Mouse (Mus musculus) lung, embryonic 15.5 days (tissue): Measurements from ENCODE around the gene Acsm2. TPM values are rescaled to one million over a fixed set of nuclear protein-coding genes. Genes with fewer than 3 reads are reported as not detected.

ENCODE experiments used
- ATAC-seq: fragments of 200-750 bp; cut with Nextera tagmentation; 2 replicates; pipeline ENCODE4 v1.8.0; 2017; ENCODE audit warnings: moderate number of reproducible peaks, borderline replicate concordance; ENCODE audit not compliant: low FRiP score, low TSS enrichment; ENCODE audit errors: extremely low read depth
- H3K27ac ChIP-seq: fragments of 300-500 bp; sonication (generic); 2 replicates; pipeline ENCODE4 v1.5.1; 2015; ENCODE audit warnings: moderate library complexity, mild to moderate bottlenecking, inconsistent platforms
- H3K27me3 ChIP-seq: fragments of 300-500 bp; sonication (generic); 2 replicates; pipeline ENCODE4 v1.6.1; 2015; ENCODE audit warnings: inconsistent platforms
- H3K36me3 ChIP-seq: fragments of 300-500 bp; sonication (generic); 2 replicates; pipeline ENCODE4 v1.6.1; 2015; ENCODE audit warnings: inconsistent platforms
- H3K4me1 ChIP-seq: fragments of 300-500 bp; sonication (generic); 2 replicates; pipeline ENCODE4 v1.6.1; 2015; ENCODE audit warnings: inconsistent platforms
- H3K4me2 ChIP-seq: fragments of 300-500 bp; sonication (generic); 2 replicates; pipeline ENCODE4 v1.6.1; 2015; ENCODE audit warnings: inconsistent platforms, mild to moderate bottlenecking, moderate library complexity
- H3K4me3 ChIP-seq: fragments of 300-500 bp; sonication (generic); 2 replicates; pipeline ENCODE4 v1.5.1; 2015; ENCODE audit warnings: mild to moderate bottlenecking, inconsistent platforms
- H3K9ac ChIP-seq: fragments of 300-500 bp; sonication (generic); 2 replicates; pipeline ENCODE4 v1.6.1; 2015; ENCODE audit warnings: inconsistent platforms
- H3K9me3 ChIP-seq: fragments of 300-500 bp; sonication (generic); 2 replicates; pipeline ENCODE4 v1.6.1; 2016; ENCODE audit warnings: inconsistent platforms
- WGBS: fragments of 180-500 bp; shearing (Covaris S2); methylation state at CpG from one replicate; pipeline ENCODE4 v1.1.7; 2015; 5-methylcytosine and 5-hydroxymethylcytosine counted together
- polyA plus RNA-seq: library from polyadenylated mRNA; unstranded; fragments of >200 nt; fragmentation: Nextera tagmentation; extraction: Ambion mirVana; gene quantifications from 2 replicates; pipeline ENCODE4 v1.2.1, GENCODE M21; 2015

Acsm2 gene
- polyA plus RNA-seq, 1 experiment from 2014 or later: 0.20 TPM

DNA sequence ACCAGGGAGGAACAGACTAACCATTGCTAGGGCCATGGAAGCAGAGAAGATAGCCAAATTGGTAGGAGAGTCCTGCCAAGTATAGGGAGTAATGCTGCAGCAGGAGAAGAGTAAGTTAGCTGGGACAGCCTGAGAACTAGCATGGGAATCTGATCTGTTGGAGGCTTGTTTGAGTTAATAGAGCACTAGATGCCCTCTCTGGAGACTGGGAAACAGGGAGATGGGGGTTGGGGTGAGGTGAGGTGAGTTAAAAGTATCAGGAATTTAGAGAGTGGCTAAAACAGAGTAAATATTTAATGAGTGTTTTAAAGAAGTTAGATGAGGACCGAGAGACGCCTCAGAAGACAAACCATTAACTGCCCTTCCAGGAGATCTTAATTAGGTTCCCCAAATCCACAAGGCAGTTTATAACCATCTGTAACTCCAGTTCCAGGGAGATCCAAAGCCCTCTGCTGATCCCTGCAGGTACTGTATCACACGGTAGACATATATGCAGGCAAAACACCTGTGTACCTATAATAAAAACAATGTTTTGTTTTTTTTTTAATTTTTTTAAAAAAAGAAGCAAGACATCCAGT, 40.5 kb downstream of the Acsm2 start:
- no peak for ATAC-seq
- Histone ChIP-seq H3K27ac (no peak overlapping the region), H3K4me2 (no peak overlapping the region), H3K9me3 (no peaks in the 10 kb centered on the region), H3K36me3 (no peaks in the 10 kb centered on the region), H3K4me3 (no peak overlapping the region), H3K27me3 (no peaks in the 10 kb centered on the region), H3K4me1 (no peaks in the 10 kb centered on the region), H3K9ac (no peak overlapping the region)
- 53% methylated on average over 3 of the region's 3 CpGs for WGBS

DNA sequence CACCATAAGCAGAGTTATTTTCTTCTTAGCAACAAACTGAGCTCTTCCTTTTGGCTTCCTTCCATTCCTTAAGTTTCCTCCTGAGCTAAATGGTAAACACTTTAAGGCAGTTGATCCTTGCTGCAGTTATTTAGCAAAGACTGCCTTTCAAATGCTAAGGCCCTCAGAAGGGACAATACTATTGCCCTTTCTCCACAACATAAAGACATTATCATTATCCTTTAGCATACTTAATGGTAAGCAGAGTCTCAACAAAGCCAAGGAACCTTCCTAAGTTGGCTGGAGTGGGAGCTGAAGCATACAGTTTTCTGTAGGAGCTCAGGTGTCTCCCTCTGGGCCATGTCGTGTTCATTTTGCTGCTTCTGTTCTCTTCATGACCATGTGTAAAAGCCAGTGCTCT, 41.2 kb downstream of the Acsm2 start:
- no peaks in the 10 kb centered on the region for H3K27me3 ChIP-seq
- WGBS: 20% methylated on average over 1 of the region's 1 CpGs
- H3K9me3 ChIP-seq: no peaks in the 10 kb centered on the region
- no peak overlapping the region for H3K4me2 ChIP-seq
- no peaks in the 10 kb centered on the region for H3K36me3 ChIP-seq
- ATAC-seq: no peak
- no peaks in the 10 kb centered on the region for H3K4me1 ChIP-seq
- no peak overlapping the region for H3K4me3 ChIP-seq
- H3K27ac ChIP-seq: no peak overlapping the region
- H3K9ac ChIP-seq: no peak overlapping the region

DNA sequence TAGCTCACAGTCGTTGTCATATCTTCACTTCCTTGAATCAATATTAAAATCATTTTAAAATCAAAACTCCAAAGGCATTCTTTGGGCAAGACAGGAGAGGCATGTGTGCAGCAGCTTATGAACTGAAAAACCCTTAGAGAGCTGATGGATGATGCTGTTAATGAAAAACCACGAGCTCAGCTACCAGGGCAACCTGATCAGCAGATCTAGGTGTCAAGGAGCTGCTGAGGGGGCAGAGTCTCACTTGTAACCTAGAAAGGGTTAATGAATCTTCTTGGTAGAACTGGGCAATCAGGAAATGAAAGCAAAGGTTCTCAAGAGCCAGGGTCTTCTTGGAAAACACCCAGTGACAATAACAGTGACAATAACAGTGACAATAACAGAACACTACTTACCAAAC, 42.4 kb downstream of the Acsm2 start:
- H3K27ac ChIP-seq: no peak overlapping the region
- 41% methylated on average over 2 of the region's 2 CpGs for WGBS
- H3K36me3 ChIP-seq: no peaks in the 10 kb centered on the region
- H3K4me3 ChIP-seq: no peak overlapping the region
- H3K9me3 ChIP-seq: no peaks in the 10 kb centered on the region
- H3K4me1 ChIP-seq: no peaks in the 10 kb centered on the region
- H3K27me3 ChIP-seq: no peaks in the 10 kb centered on the region
- ATAC-seq: no peak
- no peak overlapping the region for H3K4me2 ChIP-seq
- H3K9ac ChIP-seq: no peak overlapping the region

DNA sequence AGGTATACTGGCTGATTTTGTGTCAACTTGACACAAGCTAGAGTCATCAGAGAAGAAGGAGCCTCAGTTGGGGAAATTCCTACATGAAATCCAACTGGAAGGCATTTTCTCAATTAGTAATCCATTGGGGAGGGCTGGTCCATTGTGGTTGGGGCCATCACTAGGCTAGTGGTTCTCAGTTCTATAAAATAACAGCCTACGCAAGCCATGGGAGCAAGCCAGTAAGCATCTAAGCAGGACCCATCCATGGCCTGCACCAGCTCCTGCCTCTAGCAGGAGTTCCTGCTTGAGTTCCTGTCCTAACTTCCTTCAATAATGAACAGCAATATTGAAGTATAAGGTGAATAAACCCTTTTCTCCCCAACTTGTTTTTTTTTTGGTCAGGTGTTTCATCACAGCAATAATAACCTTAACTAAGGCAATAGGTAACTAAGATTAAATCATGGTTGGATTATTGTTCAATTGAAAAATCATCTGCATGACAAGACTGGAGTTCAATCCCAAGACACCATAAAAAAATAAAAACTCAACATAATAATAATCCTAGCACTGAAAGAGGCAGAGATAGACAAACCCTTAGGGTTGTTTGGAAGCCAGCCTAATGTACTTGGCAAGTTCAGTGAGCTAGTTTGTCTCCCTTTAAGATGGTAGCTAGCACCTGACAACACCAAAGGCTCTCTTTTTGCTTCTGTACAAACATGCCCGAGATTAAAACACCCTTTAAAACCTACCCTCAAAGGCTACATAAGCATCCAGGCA, 47.2 kb downstream of the Acsm2 start:
- Histone ChIP-seq H3K9ac (no peak overlapping the region), H3K4me1 (no peaks in the 10 kb centered on the region), H3K36me3 (no peaks in the 10 kb centered on the region), H3K27me3 (no peaks in the 10 kb centered on the region), H3K4me3 (no peak overlapping the region), H3K9me3 (no peaks in the 10 kb centered on the region), H3K4me2 (no peak overlapping the region), H3K27ac (no peak overlapping the region)
- 77% methylated on average over 2 of the region's 2 CpGs for WGBS
- ATAC-seq: no peak

DNA sequence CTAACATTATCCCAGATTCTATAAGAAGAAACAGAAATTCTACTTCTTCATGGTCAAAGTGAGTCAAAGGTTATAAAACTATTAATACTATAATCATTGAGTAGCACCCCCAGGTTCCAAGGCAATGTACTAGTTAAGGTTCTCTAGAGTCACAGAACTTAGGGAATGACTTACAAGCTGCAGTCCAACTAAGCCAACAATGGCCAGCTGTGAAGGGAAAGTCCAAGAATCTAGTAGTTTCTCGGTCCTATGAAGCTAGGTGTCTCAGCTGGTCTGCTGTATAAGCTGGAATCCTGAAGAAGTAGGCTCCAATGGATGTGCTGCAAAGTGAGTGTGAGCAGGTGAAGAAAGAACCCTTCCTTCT, 47.8 kb downstream of the Acsm2 start:
- Histone ChIP-seq H3K27me3 (no peaks in the 10 kb centered on the region), H3K9me3 (no peaks in the 10 kb centered on the region)
- 61% methylated on average over 1 of the region's 1 CpGs for WGBS

DNA sequence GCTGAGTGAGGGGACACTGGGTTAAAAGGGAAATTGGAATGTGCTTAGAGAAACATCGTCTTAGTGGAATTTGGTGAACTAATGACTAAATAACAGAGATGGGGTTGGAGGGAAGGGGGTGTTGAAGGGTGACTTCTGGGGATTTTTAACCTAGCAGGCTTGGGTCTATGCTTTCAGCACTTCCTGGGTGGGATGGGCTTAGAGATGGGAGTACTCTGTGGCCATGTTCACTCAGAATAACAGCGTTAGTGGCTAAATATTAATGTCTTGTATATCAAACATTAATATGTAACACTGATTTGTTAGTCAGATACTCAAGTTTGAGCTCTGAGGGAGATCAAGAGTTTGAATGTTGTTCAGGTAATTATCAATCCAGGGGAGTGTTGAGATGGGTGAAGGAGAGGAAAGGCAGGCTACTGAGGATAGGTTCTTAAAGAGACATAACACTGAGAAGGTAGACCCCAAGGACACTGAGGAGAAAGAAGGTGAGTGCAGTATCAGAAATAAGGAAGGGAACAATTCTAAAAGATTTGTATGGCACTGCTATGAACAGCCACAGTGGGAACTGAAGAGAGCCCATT, 50.9 kb downstream of the Acsm2 start:
- 0 out of 2 replicates have a peak overlapping the region, but pooled peaks have one; percentile 24 for H3K27ac ChIP-seq
- H3K4me3 ChIP-seq: no peak overlapping the region
- H3K4me1 ChIP-seq: 0 out of 2 replicates have a peak, but pooled peaks cover 7% of the 10 kb centered on the region
- ATAC-seq: no peak
- no peaks in the 10 kb centered on the region for H3K36me3 ChIP-seq
- no peak overlapping the region for H3K9ac ChIP-seq
- H3K4me2 ChIP-seq: no peak overlapping the region
- 59% methylated on average over 2 of the region's 2 CpGs for WGBS
- no peaks in the 10 kb centered on the region for H3K27me3 ChIP-seq
- H3K9me3 ChIP-seq: no peaks in the 10 kb centered on the region

More for the DNA sequence above, 47.8 kb downstream of the Acsm2 start:
- no peaks in the 10 kb centered on the region for H3K4me1 ChIP-seq
- H3K27ac ChIP-seq: no peak overlapping the region
- no peak overlapping the region for H3K4me3 ChIP-seq
- no peaks in the 10 kb centered on the region for H3K36me3 ChIP-seq
- H3K9ac ChIP-seq: no peak overlapping the region
- H3K4me2 ChIP-seq: no peak overlapping the region
- no peak for ATAC-seq

DNA sequence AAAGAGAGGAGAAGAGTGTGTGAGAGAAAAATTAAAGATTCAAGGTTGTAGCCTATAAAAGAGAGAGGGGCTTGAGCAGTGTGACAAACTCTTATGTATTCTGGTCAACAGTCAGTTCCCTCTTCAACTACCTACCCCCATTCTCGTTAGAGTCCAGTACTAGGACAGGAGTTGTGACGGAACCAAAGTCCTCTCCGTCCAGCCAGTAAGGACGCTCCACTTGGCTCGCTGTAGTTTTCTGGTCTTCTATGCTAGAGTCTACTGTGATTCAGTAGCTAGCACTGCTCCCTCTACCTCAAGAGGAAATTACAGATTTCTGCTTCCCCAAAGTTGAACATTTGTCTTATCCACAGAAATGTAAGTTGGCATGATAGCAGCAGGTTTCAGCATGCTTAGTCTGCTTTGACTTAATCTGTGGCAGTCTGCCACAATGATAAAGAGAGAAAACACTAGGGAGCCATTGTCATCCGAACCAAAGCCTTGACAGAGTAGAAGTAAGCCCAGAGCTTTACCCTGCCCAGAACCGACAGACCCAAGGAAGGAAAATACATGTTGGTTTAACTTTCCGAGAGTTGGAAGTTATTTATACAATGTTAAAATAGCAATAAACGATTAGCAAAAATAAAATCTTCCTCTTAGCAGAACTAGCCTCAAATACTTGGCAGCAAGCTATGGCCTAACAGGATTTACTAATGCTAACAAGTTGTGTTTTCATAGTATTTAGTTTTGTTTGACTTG, 52.0 kb downstream of the Acsm2 start:
- Histone ChIP-seq H3K36me3 (no peaks in the 10 kb centered on the region), H3K4me1 (0 out of 2 replicates have a peak, but pooled peaks cover 7% of the 10 kb centered on the region), H3K9ac (no peak overlapping the region), H3K27me3 (no peaks in the 10 kb centered on the region), H3K4me3 (no peak overlapping the region), H3K4me2 (no peak overlapping the region), H3K27ac (peak overlapping the region; percentile 89), H3K9me3 (no peaks in the 10 kb centered on the region)
- 56% methylated on average over 9 of the region's 9 CpGs for WGBS
- no peak for ATAC-seq

DNA sequence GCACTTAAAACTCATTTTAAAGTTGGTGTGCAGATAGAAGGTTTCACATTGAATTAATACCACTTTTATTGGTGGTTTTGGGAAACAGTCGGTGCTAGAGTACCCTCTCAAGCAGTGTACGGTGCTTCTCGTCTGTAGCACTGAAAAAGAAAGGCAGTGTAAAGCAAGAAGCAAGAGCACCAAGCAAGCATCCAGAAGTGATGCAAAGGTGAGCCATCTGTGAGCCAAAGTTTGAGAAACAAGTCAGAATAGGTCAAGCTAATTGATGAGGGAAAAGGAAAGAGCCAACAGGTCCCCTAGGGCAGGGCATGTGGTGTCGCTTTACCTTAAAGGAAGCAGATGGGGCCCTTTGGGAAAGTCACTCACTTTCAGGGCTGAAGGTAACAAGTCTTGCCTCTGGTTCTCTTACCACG, 52.5 kb downstream of the Acsm2 start, which contains the start of gene Acsm1:
Gene Acsm1 (plus strand): TSS at position 363 of the 413 bp plus-strand sequence.
- peak within 1 kb of the TSS; percentile 89 for H3K27ac ChIP-seq

DNA sequence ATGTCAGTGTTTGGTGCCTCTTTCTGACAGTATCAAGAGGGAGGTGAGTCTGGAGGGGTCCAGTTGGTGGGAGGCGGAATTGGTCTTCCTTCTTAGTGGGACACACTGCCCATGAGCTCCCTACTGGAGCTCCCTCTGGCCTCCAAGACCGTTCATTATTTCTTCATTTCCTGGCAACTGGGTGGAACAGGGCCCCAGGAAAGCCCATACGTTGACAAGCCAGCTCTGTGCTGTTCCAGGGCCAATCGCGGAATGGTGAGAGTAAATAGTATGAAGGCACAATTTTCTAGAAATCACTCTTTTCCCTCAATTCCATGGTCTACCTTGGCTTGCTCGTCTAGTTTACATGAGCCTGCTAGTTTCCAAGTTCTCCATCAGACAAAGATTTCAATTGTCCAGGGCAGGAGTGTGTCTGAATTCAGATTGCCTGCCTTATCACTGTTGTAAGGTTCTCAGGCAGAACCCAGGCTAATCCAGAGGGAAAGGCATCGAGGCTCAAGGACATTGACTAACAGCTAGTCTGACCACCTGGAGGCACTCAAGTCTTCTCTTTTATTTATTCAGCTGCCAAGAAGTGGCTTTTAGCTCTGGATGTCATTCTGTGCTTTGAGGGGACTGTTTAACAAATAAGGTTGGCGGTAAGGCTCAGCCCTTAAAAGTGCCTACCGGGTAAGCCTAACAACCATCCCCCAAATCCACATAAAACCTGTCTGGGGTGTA, 53.8 kb downstream of the Acsm2 start:
- H3K27me3 ChIP-seq: no peaks in the 10 kb centered on the region
- peak overlapping the region; percentile 13; the same call in 1 of the 2 replicates for H3K4me2 ChIP-seq
- 0 out of 2 replicates have a peak, but pooled peaks cover 7% of the 10 kb centered on the region for H3K4me1 ChIP-seq
- peak overlapping the region; percentile 89 for H3K27ac ChIP-seq
- H3K9ac ChIP-seq: no peak overlapping the region
- 52% methylated on average over 9 of the region's 9 CpGs for WGBS
- H3K36me3 ChIP-seq: no peaks in the 10 kb centered on the region
- no peak overlapping the region for H3K4me3 ChIP-seq
- H3K9me3 ChIP-seq: no peaks in the 10 kb centered on the region
- peak; percentile 88 for ATAC-seq

More for the DNA sequence above, 52.5 kb downstream of the Acsm2 start, which contains the start of gene Acsm1:
- Histone ChIP-seq H3K4me3 (no peak within 1 kb of the TSS), H3K36me3 (no peaks in the 10 kb centered on the region), H3K4me2 (peak within 1 kb of the TSS; percentile 13; the same call in 1 of the 2 replicates), H3K4me1 (0 out of 2 replicates have a peak, but pooled peaks cover 7% of the 10 kb centered on the region), H3K27me3 (no peaks in the 10 kb centered on the region), H3K9ac (no peak within 1 kb of the TSS), H3K9me3 (no peaks in the 10 kb centered on the region)
- ATAC-seq: no peak
- 59% methylated on average over 5 of the region's 5 CpGs for WGBS

DNA sequence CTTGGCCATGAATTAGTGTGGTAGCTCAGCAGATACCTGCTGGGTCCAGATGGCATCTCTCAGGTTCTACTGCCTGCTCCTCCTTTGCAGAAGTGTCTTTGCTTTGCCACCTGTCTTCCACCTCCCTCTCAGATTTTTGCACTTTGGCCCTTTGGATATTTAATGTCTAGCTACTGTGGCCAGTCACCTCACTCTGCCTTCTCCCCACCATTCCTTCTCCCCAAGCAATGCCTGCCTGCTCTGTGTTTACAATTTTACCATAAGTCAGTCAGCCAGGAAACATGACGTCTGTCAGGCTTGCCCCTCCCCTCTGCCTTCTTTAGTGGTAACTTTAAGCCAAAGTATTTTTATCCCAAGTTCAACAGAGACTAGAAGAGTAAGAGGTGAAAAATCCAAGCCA, 62.4 kb downstream of the Acsm2 start:
- no peaks in the 10 kb centered on the region for H3K4me1 ChIP-seq
- WGBS: 15% methylated on average over 1 of the region's 1 CpGs
- no peak overlapping the region for H3K9ac ChIP-seq

DNA sequence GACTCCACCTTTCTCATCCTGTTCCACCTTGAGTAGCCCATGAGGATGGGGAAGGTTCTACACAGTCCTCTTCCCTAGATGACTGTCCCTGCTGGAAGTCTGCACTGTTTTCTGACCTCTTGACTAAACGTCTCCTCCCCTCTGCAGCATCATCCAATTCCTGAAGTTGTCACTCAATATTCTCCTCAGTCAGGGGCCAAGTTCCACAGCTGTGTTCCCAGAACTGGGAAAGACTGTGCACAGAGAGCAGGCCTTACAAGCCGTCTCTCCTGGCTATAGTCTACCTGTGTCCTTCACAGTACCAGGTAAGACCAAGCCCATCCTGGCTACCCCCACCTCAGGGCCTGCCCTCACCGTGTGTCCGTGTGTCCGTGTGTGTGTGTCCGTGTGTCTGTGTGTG, 63.5 kb downstream of the Acsm2 start:
- WGBS: 75% methylated on average over 6 of the region's 6 CpGs

More for the DNA sequence above, 62.4 kb downstream of the Acsm2 start:
- no peak for ATAC-seq
- no peak overlapping the region for H3K27ac ChIP-seq
- no peaks in the 10 kb centered on the region for H3K36me3 ChIP-seq
- H3K9me3 ChIP-seq: no peaks in the 10 kb centered on the region
- H3K4me2 ChIP-seq: no peak overlapping the region
- no peak overlapping the region for H3K4me3 ChIP-seq
- no peaks in the 10 kb centered on the region for H3K27me3 ChIP-seq

More for the DNA sequence above, 63.5 kb downstream of the Acsm2 start:
- no peaks in the 10 kb centered on the region for H3K27me3 ChIP-seq
- H3K36me3 ChIP-seq: no peaks in the 10 kb centered on the region
- no peaks in the 10 kb centered on the region for H3K9me3 ChIP-seq
- no peak overlapping the region for H3K4me3 ChIP-seq
- no peak for ATAC-seq
- H3K4me1 ChIP-seq: no peaks in the 10 kb centered on the region
- no peak overlapping the region for H3K27ac ChIP-seq
- H3K4me2 ChIP-seq: no peak overlapping the region
- no peak overlapping the region for H3K9ac ChIP-seq
